Mouse (Mus musculus): Measurements from ENCODE around the gene Loxl1. TPM values are rescaled to one million over a fixed set of nuclear protein-coding genes. Genes with fewer than 3 reads are reported as not detected.

The Loxl1 gene
- polyA plus RNA-seq, 1 experiment from 2014 or later = 9.2 TPM

- no peak overlapping the region for H3K4me3 ChIP-seq (ENCODE audit: low read depth, low read length)
- no peak overlapping the region for H3K27ac ChIP-seq (ENCODE audit: low read depth, low read length)
- H3K9me3 ChIP-seq (replicated peaks; ENCODE audit: control insufficient read depth, low read length) = no peaks in the 10 kb centered on the region
- H3K4me1 ChIP-seq (ENCODE audit: control insufficient read depth, insufficient read depth, low read length) = no peaks in the 10 kb centered on the region
- H3K9ac ChIP-seq (ENCODE audit: low read length) = no peak overlapping the region
- DNase-seq (ENCODE audit: low spot score) = no peak
- H3K4me2 ChIP-seq (ENCODE audit: low read length) = no peak overlapping the region
- 90% methylated on average over 1 of the region's 1 CpGs for WGBS
- no peak for ATAC-seq
- H3K36me3 ChIP-seq (ENCODE audit: control insufficient read depth, insufficient read depth, low read length) = no peaks in the 10 kb centered on the region
- no peaks in the 10 kb centered on the region for H3K27me3 ChIP-seq (replicated peaks; ENCODE audit: control insufficient read depth, insufficient read depth, low read length)
Observed at GRCm38 (mm10) chr9:58289090-58289489, 23.9 kb downstream of the Loxl1 start.

DNA sequence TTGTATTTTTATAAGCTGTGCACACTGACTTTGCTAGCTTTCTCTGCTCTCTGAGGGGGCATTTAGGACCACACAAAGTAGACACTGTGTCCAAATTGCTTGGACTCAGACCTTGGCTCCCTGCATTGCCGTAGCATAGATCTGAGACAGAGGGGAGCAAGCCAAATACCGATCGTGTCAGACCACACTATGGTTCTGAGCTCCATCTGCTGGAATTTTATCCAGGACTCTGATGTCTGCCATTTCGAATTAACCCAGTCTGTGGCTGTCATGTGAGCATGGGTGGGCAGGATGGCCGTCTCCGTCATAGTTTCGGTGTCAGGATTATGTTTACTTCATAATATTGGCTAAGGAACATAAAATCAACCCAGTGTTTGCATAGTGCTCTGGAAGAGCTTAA, 29.6 kb downstream of the Loxl1 start:
- no peak overlapping the region for H3K4me3 ChIP-seq (ENCODE audit: low read depth, low read length)
- DNase-seq (ENCODE audit: low spot score) (no peak), ATAC-seq (no peak)
- no peaks in the 10 kb centered on the region for H3K4me1 ChIP-seq (ENCODE audit: control insufficient read depth, insufficient read depth, low read length)
- no peaks in the 10 kb centered on the region for H3K36me3 ChIP-seq (ENCODE audit: control insufficient read depth, insufficient read depth, low read length)
- no peaks in the 10 kb centered on the region for H3K27me3 ChIP-seq (replicated peaks; ENCODE audit: control insufficient read depth, insufficient read depth, low read length)
- WGBS = 79% methylated on average over 7 of the region's 7 CpGs
- no peak overlapping the region for H3K27ac ChIP-seq (ENCODE audit: low read depth, low read length)
- H3K4me2 ChIP-seq (ENCODE audit: low read length) = no peak overlapping the region
- H3K9me3 ChIP-seq (replicated peaks; ENCODE audit: control insufficient read depth, low read length) = no peaks in the 10 kb centered on the region
- H3K9ac ChIP-seq (ENCODE audit: low read length) = no peak overlapping the region

- Histone ChIP-seq H3K27ac (ENCODE audit: low read depth, low read length) (no peak overlapping the region), H3K4me1 (ENCODE audit: control insufficient read depth, insufficient read depth, low read length) (no peaks in the 10 kb centered on the region), H3K27me3 (replicated peaks; ENCODE audit: control insufficient read depth, insufficient read depth, low read length) (no peaks in the 10 kb centered on the region), H3K36me3 (ENCODE audit: control insufficient read depth, insufficient read depth, low read length) (no peaks in the 10 kb centered on the region), H3K9ac (ENCODE audit: low read length) (no peak overlapping the region), H3K9me3 (replicated peaks; ENCODE audit: control insufficient read depth, low read length) (no peaks in the 10 kb centered on the region), H3K4me3 (ENCODE audit: low read depth, low read length) (no peak overlapping the region), H3K4me2 (ENCODE audit: low read length) (no peak overlapping the region)
- WGBS = 50% methylated on average over 3 of the region's 3 CpGs
- DNase-seq (ENCODE audit: low spot score) (peak; percentile 52), ATAC-seq (no peak; the same call in 1 of the 2 replicates)
Observed at GRCm38 (mm10) chr9:58281597-58281996, 31.4 kb downstream of the Loxl1 start.

- Histone ChIP-seq H3K27ac (ENCODE audit: low read depth, low read length) (no peak overlapping the region), H3K4me2 (ENCODE audit: low read length) (no peak overlapping the region), H3K9me3 (replicated peaks; ENCODE audit: control insufficient read depth, low read length) (no peaks in the 10 kb centered on the region), H3K4me3 (ENCODE audit: low read depth, low read length) (no peak overlapping the region), H3K27me3 (replicated peaks; ENCODE audit: control insufficient read depth, insufficient read depth, low read length) (no peaks in the 10 kb centered on the region), H3K36me3 (ENCODE audit: control insufficient read depth, insufficient read depth, low read length) (no peaks in the 10 kb centered on the region), H3K4me1 (ENCODE audit: control insufficient read depth, insufficient read depth, low read length) (no peaks in the 10 kb centered on the region), H3K9ac (ENCODE audit: low read length) (no peak overlapping the region)
- ATAC-seq (peak; percentile 74; the same call in 1 of the 2 replicates), DNase-seq (ENCODE audit: low spot score) (peak; percentile 94)
- 39% methylated on average over 9 of the region's 9 CpGs for WGBS
Observed at GRCm38 (mm10) chr9:58280259-58281109, 32.5 kb downstream of the Loxl1 start.

DNA sequence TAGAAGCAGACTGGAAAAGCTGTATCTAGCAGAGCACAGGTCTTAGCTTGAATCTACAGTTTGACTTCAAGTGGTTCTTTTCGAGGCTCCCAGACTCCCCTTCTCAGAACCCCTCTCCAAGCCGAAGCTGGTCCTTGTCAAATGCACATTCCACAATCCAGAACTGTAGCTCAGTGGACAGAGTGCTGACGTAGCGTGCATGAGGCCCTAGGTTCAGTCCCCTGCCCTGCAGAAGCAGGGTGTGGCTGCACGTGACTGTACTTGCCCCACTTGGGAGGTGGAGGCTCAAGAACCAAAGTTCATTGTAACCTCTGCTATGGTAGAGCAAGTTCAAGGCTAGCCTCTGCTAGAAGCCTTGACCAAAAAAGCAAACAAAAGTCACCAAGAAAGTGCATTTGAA, 33.2 kb downstream of the Loxl1 start:
- Histone ChIP-seq H3K4me1 (ENCODE audit: control insufficient read depth, insufficient read depth, low read length) (no peaks in the 10 kb centered on the region), H3K27me3 (replicated peaks; ENCODE audit: control insufficient read depth, insufficient read depth, low read length) (no peaks in the 10 kb centered on the region), H3K4me2 (ENCODE audit: low read length) (no peak overlapping the region), H3K27ac (ENCODE audit: low read depth, low read length) (no peak overlapping the region), H3K9ac (ENCODE audit: low read length) (no peak overlapping the region), H3K36me3 (ENCODE audit: control insufficient read depth, insufficient read depth, low read length) (no peaks in the 10 kb centered on the region), H3K4me3 (ENCODE audit: low read depth, low read length) (no peak overlapping the region), H3K9me3 (replicated peaks; ENCODE audit: control insufficient read depth, low read length) (no peaks in the 10 kb centered on the region)
- DNase-seq (ENCODE audit: low spot score) (no peak), ATAC-seq (no peak)
- WGBS = 68% methylated on average over 5 of the region's 5 CpGs

GRCm38 (mm10) chr9:58278821-58279723, 33.9 kb downstream of the Loxl1 start:
- no peaks in the 10 kb centered on the region for H3K27me3 ChIP-seq (replicated peaks; ENCODE audit: control insufficient read depth, insufficient read depth, low read length)
- no peak overlapping the region for H3K4me3 ChIP-seq (ENCODE audit: low read depth, low read length)
- 61% methylated on average over 4 of the region's 4 CpGs for WGBS
- no peak overlapping the region for H3K4me2 ChIP-seq (ENCODE audit: low read length)
- H3K36me3 ChIP-seq (ENCODE audit: control insufficient read depth, insufficient read depth, low read length) = no peaks in the 10 kb centered on the region
- no peak for DNase-seq (ENCODE audit: low spot score)
- no peaks in the 10 kb centered on the region for H3K4me1 ChIP-seq (ENCODE audit: control insufficient read depth, insufficient read depth, low read length)
- H3K9ac ChIP-seq (ENCODE audit: low read length) = no peak overlapping the region
- no peak overlapping the region for H3K27ac ChIP-seq (ENCODE audit: low read depth, low read length)
- ATAC-seq = no peak
- no peaks in the 10 kb centered on the region for H3K9me3 ChIP-seq (replicated peaks; ENCODE audit: control insufficient read depth, low read length)

GRCm38 (mm10) chr9:58278313-58278712, 34.7 kb downstream of the Loxl1 start:
- H3K27ac ChIP-seq (ENCODE audit: low read depth, low read length) = no peak overlapping the region
- ATAC-seq = no peak
- H3K9ac ChIP-seq (ENCODE audit: low read length) = no peak overlapping the region
- no peaks in the 10 kb centered on the region for H3K4me1 ChIP-seq (ENCODE audit: control insufficient read depth, insufficient read depth, low read length)
- no peaks in the 10 kb centered on the region for H3K9me3 ChIP-seq (replicated peaks; ENCODE audit: control insufficient read depth, low read length)
- H3K36me3 ChIP-seq (ENCODE audit: control insufficient read depth, insufficient read depth, low read length) = no peaks in the 10 kb centered on the region
- no peak overlapping the region for H3K4me2 ChIP-seq (ENCODE audit: low read length)
- no peaks in the 10 kb centered on the region for H3K27me3 ChIP-seq (replicated peaks; ENCODE audit: control insufficient read depth, insufficient read depth, low read length)
- no peak for DNase-seq (ENCODE audit: low spot score)
- WGBS = 92% methylated on average over 4 of the region's 4 CpGs
- H3K4me3 ChIP-seq (ENCODE audit: low read depth, low read length) = no peak overlapping the region

DNA sequence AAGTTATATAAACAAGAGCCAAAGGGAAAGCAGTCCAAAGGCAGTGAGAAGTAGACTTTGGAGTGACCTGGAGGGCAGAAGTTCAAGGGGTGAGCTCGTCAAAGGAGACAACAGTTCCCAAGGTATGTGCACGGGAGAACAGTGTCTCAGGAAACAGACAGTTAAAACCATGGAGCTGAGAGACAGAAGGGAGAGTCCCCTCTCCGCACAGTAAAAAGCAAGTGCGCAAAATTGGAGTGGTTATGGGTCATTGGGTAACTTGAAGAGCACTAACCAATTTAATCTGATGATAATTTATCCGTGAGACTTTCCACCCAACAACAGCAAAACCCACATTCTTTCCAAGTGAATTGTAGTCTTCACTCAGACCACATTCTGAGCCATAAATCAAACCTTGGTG, 36.6 kb downstream of the Loxl1 start:
- Histone ChIP-seq H3K36me3 (ENCODE audit: control insufficient read depth, insufficient read depth, low read length) (no peaks in the 10 kb centered on the region), H3K9me3 (replicated peaks; ENCODE audit: control insufficient read depth, low read length) (no peaks in the 10 kb centered on the region), H3K4me2 (ENCODE audit: low read length) (no peak overlapping the region), H3K4me3 (ENCODE audit: low read depth, low read length) (no peak overlapping the region), H3K4me1 (ENCODE audit: control insufficient read depth, insufficient read depth, low read length) (no peaks in the 10 kb centered on the region), H3K27me3 (replicated peaks; ENCODE audit: control insufficient read depth, insufficient read depth, low read length) (no peaks in the 10 kb centered on the region), H3K27ac (ENCODE audit: low read depth, low read length) (no peak overlapping the region), H3K9ac (ENCODE audit: low read length) (no peak overlapping the region)
- WGBS = 75% methylated on average over 5 of the region's 5 CpGs
- ATAC-seq (no peak), DNase-seq (ENCODE audit: low spot score) (no peak)

DNA sequence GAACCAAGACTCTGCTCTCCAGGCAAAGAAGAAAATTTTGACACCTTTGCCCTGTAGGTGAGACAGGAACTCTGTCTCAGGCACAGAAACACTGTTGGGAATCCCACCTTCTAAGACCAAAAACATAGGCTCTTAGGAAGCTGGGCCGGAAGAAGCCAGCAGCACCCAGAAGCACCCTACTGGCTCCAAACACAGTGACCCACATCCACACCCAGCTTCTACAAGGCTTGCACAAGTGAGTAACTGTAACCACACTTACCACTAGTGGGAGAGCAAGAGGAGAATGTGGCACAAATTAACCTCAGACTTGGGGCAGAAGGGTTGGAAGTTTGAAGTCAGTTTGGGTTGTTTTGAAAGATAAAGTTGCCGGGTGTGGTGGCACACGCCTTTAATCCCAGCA, 37.2 kb downstream of the Loxl1 start:
- Histone ChIP-seq H3K9ac (ENCODE audit: low read length) (no peak overlapping the region), H3K9me3 (replicated peaks; ENCODE audit: control insufficient read depth, low read length) (no peaks in the 10 kb centered on the region), H3K27ac (ENCODE audit: low read depth, low read length) (no peak overlapping the region), H3K4me3 (ENCODE audit: low read depth, low read length) (no peak overlapping the region), H3K4me2 (ENCODE audit: low read length) (no peak overlapping the region), H3K27me3 (replicated peaks; ENCODE audit: control insufficient read depth, insufficient read depth, low read length) (no peaks in the 10 kb centered on the region), H3K36me3 (ENCODE audit: control insufficient read depth, insufficient read depth, low read length) (no peaks in the 10 kb centered on the region), H3K4me1 (ENCODE audit: control insufficient read depth, insufficient read depth, low read length) (no peaks in the 10 kb centered on the region)
- no peak for DNase-seq (ENCODE audit: low spot score)
- 89% methylated on average over 3 of the region's 3 CpGs for WGBS
- no peak for ATAC-seq

Data from forebrain, embryonic 14.5 days (tissue).